Mouse (Mus musculus) hindbrain, embryonic 14.5 days (tissue): ENCODE data around the gene Gm10024. TPM values are rescaled to one million over a fixed set of nuclear protein-coding genes. Genes with fewer than 3 reads are reported as not detected.
"Not testable (repeated sequence)": the region's sequence is repeated elsewhere in the genome, so short reads cannot be mapped to it uniquely, and the experiment has no call there.

Experiments
- ATAC-seq: fragments of 200-750 bp; cut with Nextera tagmentation; 2 replicates; pipeline ENCODE4 v1.8.0; 2017; ENCODE audit warnings: moderate number of reproducible peaks, mild to moderate bottlenecking, moderate TSS enrichment, moderate library complexity; ENCODE audit not compliant: low FRiP score
- DNase-seq: peaks from one replicate; pipeline ENCODE4 v3.0.0-alpha.2; 2015; ENCODE audit warnings: low spot score
- H3K27ac ChIP-seq: fragments of 300-500 bp; sonication (generic); 2 replicates; pipeline ENCODE4 v1.5.1; 2014; ENCODE audit warnings: mild to moderate bottlenecking, moderate library complexity
- H3K27me3 ChIP-seq: fragments of 300-500 bp; sonication (generic); 2 replicates; pipeline ENCODE4 v1.6.1; 2014; ENCODE audit warnings: mild to moderate bottlenecking, low read length, mixed read lengths; ENCODE audit not compliant: control insufficient read depth, insufficient read depth
- H3K36me3 ChIP-seq: fragments of 300-500 bp; sonication (generic); replicated peaks from 2 replicates; pipeline ENCODE4 v1.6.1; 2014; ENCODE audit not compliant: control insufficient read depth, insufficient read depth
- H3K4me1 ChIP-seq: fragments of 300-500 bp; sonication (generic); replicated peaks from 2 replicates; pipeline ENCODE4 v1.6.1; 2014; ENCODE audit warnings: antibody characterized with exemption, low read length, mixed read lengths; ENCODE audit not compliant: control insufficient read depth, insufficient read depth
- H3K4me2 ChIP-seq: fragments of 300-500 bp; sonication (generic); replicated peaks from 2 replicates; pipeline ENCODE4 v1.6.1; 2014; ENCODE audit warnings: mild to moderate bottlenecking, moderate library complexity
- H3K4me3 ChIP-seq: fragments of 300-500 bp; sonication (generic); replicated peaks from 2 replicates; pipeline ENCODE4 v1.5.1; 2014; ENCODE audit warnings: mild to moderate bottlenecking, low read length
- H3K9ac ChIP-seq: fragments of 300-500 bp; sonication (generic); 2 replicates; pipeline ENCODE4 v1.6.1; 2014
- H3K9me3 ChIP-seq: fragments of 300-500 bp; sonication (generic); 2 replicates; pipeline ENCODE4 v1.6.1; 2016; ENCODE audit warnings: low read length; ENCODE audit not compliant: control insufficient read depth
- WGBS: fragments of 180-500 bp; shearing (Covaris S2); extraction: QIAGEN DNeasy Blood & Tissue Kit; methylation state at CpG from one replicate; pipeline ENCODE4 v1.1.7; 2014; 5-methylcytosine and 5-hydroxymethylcytosine counted together
- polyA plus RNA-seq: library from polyadenylated mRNA; unstranded; fragments of >200 nt; fragmentation: Nextera tagmentation; extraction: Ambion mirVana; gene quantifications from 2 replicates; pipeline ENCODE4 v1.2.1, GENCODE M21; 2014

Gm10024 gene
- polyA plus RNA-seq, 1 experiment from 2014 or later = not detected

DNA sequence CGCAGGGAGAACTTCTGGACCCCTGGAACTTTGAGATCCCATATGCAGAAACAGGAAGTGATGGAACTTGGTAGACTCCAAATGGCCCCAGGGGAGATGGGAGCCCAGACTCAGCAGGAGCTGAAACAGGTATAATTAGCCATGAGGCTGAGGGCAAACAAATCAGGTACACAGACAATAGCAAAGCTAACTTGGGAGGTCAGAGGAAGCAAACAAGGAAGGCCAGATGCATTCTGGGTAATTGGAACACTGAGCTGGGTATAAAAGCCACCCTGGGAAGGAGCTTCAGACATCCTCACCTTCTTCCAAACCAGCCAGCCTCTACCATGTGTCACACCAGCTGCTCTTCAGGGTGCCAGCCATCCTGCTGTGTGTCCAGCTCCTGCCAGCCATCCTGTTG is 9.0 kb downstream of the Gm10024 start, which contains the start of gene Krtap12-1:
Gene Krtap12-1 (plus strand): TSS at position 301 of the 400 bp plus-strand sequence.
- not testable (repeated sequence) for ATAC-seq, H3K4me1 ChIP-seq
- WGBS = 90% methylated on average over 1 of the region's 1 CpGs

DNA sequence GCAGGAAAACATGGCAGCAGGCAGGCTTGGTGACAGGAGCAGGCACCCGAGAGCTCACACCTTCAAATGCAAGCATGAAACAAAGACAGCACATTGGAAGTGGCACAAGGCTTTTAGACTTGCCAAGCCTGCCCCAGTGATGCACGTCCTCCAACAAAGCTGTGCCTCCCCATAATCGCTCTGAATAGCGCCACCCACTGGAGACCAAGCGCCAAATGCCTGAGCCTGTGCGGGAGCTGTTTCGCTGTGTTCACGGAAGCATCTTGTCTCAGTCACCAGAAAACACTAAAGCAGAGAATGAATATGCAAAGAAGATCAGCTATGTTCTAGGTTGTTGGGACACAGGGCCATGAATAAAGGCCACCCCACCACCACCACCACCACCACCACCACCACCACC is 13.6 kb downstream of the Gm10024 start:
- no peaks in the 10 kb centered on the region for H3K27me3 ChIP-seq
- H3K27ac ChIP-seq = no peak overlapping the region
- H3K4me1 ChIP-seq = no peaks in the 10 kb centered on the region
- 72% methylated on average over 8 of the region's 8 CpGs for WGBS
- H3K4me2 ChIP-seq = no peak overlapping the region
- ATAC-seq (no peak), DNase-seq (no peak)
- no peaks in the 10 kb centered on the region for H3K9me3 ChIP-seq
- H3K4me3 ChIP-seq = no peak overlapping the region
- no peaks in the 10 kb centered on the region for H3K36me3 ChIP-seq
- no peak overlapping the region for H3K9ac ChIP-seq

More for the DNA sequence above, 9.0 kb downstream of the Gm10024 start, which contains the start of gene Krtap12-1:
- H3K9ac ChIP-seq, H3K4me3 ChIP-seq, H3K27me3 ChIP-seq, H3K4me2 ChIP-seq, H3K36me3 ChIP-seq, H3K9me3 ChIP-seq, DNase-seq, H3K27ac ChIP-seq: not testable (repeated sequence)

DNA sequence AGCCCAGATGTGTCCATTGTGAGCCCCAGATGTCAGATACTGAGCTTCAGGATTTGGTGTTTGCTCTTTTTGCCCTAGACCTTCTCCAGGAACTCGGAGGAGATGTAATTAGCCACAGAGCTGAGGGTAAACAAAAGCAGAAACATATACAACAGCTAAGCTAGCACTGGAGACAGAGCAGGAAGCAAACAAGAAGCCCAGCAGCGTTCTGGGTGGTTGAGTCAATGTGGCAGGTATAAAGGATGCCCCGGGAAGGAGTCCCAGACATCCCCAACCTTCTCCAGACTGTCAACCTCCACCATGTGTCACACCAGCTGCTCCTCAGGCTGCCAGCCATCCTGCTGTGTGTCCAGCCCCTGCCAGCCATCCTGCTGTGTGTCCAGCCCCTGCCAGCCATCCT is 14.9 kb downstream of the Gm10024 start, which contains the start of gene Gm10100:
Gene Gm10100 (plus strand): TSS at position 301 of the 400 bp plus-strand sequence.
- Histone ChIP-seq H3K36me3 (no peaks in the 10 kb centered on the region), H3K4me3 (no peak within 1 kb of the TSS), H3K9me3 (no peaks in the 10 kb centered on the region), H3K27me3 (no peaks in the 10 kb centered on the region), H3K4me1 (no peaks in the 10 kb centered on the region), H3K27ac (no peak within 1 kb of the TSS), H3K4me2 (no peak within 1 kb of the TSS), H3K9ac (no peak within 1 kb of the TSS)
- 29% methylated on average over 3 of the region's 3 CpGs for WGBS
- DNase-seq (no peak), ATAC-seq (no peak)

DNA sequence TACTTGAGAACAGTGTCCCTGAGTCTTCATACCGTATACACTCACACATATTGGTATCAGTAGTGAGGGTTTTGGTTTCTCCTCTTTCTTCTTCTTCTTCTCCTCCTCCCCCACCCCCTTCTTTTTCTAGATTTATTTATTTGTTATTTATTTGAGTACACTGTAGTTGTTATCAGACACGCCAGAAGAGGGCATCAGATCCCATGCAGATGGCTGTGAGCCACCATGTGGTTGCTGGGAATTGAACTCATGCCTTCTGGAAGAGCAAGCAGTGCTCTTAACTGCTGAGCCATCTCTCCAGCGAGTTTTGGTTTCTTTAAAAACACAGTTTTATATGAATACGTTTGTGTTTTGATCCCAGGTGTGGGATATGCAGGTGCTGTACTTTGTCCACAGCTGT is 17.0 kb downstream of the Gm10024 start:
- no peaks in the 10 kb centered on the region for H3K9me3 ChIP-seq
- WGBS = 68% methylated on average over 4 of the region's 4 CpGs
- ATAC-seq = no peak

DNA sequence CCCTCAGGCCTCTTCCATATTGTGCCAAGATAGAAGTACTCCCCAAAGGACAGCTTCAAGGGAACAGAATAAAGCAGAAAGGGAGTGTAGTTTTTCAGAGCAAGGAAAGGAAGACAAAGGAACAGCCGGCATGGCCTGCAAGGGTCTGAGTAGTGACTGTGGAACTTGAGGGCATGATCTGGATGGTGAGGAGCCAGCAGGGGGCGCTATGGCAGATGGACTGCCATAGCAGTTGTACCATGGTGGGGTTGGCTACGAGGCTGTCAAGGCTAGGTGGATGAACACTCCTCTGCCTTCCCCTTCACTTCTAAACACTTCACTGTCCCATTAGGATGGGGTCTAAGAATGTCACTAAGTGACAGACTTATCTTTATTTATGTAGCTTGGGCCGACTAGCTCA is 18.0 kb downstream of the Gm10024 start:
- Histone ChIP-seq H3K4me2 (no peak overlapping the region), H3K9me3 (no peaks in the 10 kb centered on the region), H3K4me3 (no peak overlapping the region), H3K4me1 (no peaks in the 10 kb centered on the region), H3K36me3 (no peaks in the 10 kb centered on the region), H3K27me3 (no peaks in the 10 kb centered on the region), H3K27ac (no peak overlapping the region), H3K9ac (no peak overlapping the region)
- WGBS = 48% methylated on average over 4 of the region's 4 CpGs
- ATAC-seq (no peak), DNase-seq (no peak)

More for the DNA sequence above, 17.0 kb downstream of the Gm10024 start:
- Histone ChIP-seq H3K36me3 (no peaks in the 10 kb centered on the region), H3K9ac (no peak overlapping the region), H3K4me3 (no peak overlapping the region), H3K4me1 (no peaks in the 10 kb centered on the region), H3K27me3 (no peaks in the 10 kb centered on the region), H3K4me2 (no peak overlapping the region), H3K27ac (no peak overlapping the region)
- DNase-seq = no peak

DNA sequence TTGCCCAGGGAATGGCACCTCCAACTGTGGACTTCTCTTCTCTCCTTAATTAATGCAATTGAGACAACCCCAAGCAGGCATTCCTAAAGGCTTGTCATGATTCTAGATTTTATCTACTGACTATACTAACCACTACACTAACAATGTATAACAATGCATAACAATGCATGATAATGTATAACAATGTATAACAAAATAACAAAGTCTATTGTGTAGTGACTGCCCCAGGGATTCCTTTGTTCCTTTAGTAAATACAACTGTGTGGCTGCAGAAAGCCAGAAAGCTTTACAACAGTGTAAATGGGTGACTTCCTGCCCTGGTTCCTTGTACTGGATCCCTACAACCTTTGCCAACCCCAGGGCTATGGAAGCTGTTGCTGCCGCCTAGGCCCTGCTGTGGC is 24.7 kb downstream of the Gm10024 start:
- 94% methylated on average over 1 of the region's 1 CpGs for WGBS
- H3K36me3 ChIP-seq = no peaks in the 10 kb centered on the region

DNA sequence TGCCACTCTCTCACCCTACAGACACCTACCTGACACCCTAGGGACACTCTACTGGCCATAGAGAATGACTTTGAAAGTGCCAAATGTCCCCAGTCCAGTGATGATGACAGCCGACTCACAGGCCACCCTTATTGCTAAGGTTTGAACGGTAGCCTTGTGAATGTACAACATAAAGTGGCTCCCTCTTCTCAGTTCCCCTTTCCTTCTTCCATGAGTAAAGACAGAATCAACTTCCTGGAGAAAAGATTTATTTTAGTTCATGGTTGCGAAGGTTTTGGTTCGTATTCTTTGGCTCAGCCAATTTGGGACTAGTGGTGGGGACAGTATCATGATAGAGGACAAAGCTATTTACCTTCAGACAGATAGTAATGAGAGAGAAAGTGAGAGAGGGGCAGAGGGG is 27.7 kb downstream of the Gm10024 start:
- H3K27me3 ChIP-seq = no peaks in the 10 kb centered on the region
- 90% methylated on average over 4 of the region's 4 CpGs for WGBS
- ATAC-seq = no peak
- no peak overlapping the region for H3K27ac ChIP-seq
- H3K9ac ChIP-seq = no peak overlapping the region
- no peak overlapping the region for H3K4me3 ChIP-seq
- no peaks in the 10 kb centered on the region for H3K36me3 ChIP-seq
- no peak overlapping the region for H3K4me2 ChIP-seq
- peaks cover 4% of the 10 kb centered on the region; the same call in 1 of the 2 replicates for H3K9me3 ChIP-seq
- no peaks in the 10 kb centered on the region for H3K4me1 ChIP-seq
- DNase-seq = no peak

More for the DNA sequence above, 24.7 kb downstream of the Gm10024 start:
- peaks cover 4% of the 10 kb centered on the region; the same call in 1 of the 2 replicates for H3K9me3 ChIP-seq
- ATAC-seq (no peak), DNase-seq (no peak)
- H3K9ac ChIP-seq = no peak overlapping the region
- H3K4me3 ChIP-seq = no peak overlapping the region
- no peaks in the 10 kb centered on the region for H3K27me3 ChIP-seq
- no peak overlapping the region for H3K4me2 ChIP-seq
- no peaks in the 10 kb centered on the region for H3K4me1 ChIP-seq
- no peak overlapping the region for H3K27ac ChIP-seq

DNA sequence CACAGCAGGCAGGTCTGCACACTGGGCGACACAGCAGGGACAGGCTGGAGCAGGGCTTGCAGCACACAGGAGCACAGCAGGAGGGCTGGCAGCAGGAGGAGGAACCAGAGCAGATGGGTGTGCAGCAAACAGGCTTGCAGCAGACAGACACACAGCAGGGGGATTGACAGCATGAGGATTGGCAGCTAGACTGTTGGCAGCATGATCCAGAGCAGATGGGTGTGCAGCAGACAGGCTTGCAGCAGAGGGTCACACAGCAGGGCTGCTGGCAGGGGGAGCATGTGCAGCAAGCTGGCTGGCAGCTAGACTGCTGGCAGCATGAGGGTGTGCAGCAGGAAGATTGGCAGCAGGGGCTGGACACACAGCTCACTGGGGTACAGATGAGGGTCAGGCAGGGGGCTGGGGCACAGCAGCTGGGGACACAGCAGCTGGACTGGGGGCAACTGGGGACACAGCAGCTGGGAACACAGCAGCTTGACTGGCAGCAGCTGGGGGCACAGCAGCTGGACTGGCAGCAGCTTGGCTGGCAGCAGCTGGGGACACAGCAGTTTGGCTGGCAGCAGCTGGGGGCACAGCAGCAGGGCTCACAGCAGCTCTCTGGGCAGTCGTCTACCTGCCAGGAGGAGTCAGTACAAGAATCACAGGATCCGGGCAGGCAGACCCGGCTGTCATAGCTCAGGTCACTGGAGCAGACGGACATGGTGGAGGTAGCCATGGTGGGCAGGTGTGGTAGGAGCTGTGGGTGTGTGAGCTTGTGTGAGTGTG is 30.8 kb downstream of the Gm10024 start, which contains the start of gene Gm18596:
Gene Gm18596 (minus strand): TSS at position 715 of the 765 bp plus-strand sequence.
- not testable (repeated sequence) for H3K4me3 ChIP-seq, H3K27ac ChIP-seq, H3K9ac ChIP-seq, H3K36me3 ChIP-seq, H3K9me3 ChIP-seq, H3K27me3 ChIP-seq, DNase-seq, H3K4me2 ChIP-seq, ATAC-seq, H3K4me1 ChIP-seq
- 58% methylated on average over 4 of the region's 5 CpGs for WGBS

DNA sequence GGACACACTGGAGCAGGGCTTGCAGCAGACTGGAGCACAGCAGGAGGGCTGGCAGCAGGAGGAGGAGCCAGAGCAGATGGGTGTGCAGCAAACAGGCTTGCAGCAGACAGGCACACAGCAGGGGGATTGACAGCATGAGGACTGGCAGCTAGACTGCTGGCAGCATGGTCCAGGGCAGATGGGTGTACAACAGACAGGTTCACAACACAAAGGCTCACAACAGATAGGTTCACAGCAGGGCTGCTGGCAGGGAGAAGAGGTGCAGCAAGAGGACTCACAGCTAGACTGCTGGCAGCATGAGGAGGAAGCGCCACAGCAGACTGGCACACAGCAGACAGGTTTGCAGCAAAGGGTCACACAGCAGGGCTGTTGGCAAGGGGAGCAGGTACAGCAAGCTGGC is 39.4 kb downstream of the Gm10024 start:
- not testable (repeated sequence) for H3K27ac ChIP-seq, H3K9me3 ChIP-seq, H3K4me3 ChIP-seq, H3K4me2 ChIP-seq, H3K9ac ChIP-seq, H3K4me1 ChIP-seq, ATAC-seq, DNase-seq, H3K36me3 ChIP-seq, H3K27me3 ChIP-seq
- 70% methylated on average over 1 of the region's 1 CpGs for WGBS
